Mouse (Mus musculus): ENCODE measurements around the gene Fam180a.

DNA sequence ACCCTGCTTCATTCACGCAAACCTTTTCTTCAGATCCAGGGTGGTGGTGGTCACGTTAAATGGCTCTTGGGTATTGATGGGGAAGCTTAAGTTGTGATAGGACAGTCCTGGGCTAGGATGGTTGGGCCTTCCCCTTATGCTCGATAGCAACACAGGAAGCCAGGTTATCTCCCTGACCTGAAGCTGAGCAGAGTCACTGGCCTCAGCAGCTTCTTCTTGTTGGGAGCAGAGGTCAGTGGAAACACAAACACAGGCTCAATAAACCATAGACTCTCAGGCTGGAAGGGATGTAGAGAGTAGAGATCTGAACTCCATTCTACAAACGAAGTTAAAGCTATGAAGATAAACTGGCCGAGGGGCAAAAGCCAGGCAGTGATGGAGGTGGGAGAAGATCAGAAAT is 9.5 kb upstream of the Fam180a start:
- TF ChIP-seq CTCF (conservative IDR thresholded peaks at IDR 0.05; ENCODE audit: low read length): no peak
- no peak for TF ChIP-seq POU5F1 (IDR thresholded peaks at IDR 0.05; ENCODE audit: borderline replicate concordance, low read length)
- TF ChIP-seq NANOG (IDR thresholded peaks at IDR 0.05; ENCODE audit: borderline replicate concordance, low read length): no peak
